In the genomic region with DNA sequence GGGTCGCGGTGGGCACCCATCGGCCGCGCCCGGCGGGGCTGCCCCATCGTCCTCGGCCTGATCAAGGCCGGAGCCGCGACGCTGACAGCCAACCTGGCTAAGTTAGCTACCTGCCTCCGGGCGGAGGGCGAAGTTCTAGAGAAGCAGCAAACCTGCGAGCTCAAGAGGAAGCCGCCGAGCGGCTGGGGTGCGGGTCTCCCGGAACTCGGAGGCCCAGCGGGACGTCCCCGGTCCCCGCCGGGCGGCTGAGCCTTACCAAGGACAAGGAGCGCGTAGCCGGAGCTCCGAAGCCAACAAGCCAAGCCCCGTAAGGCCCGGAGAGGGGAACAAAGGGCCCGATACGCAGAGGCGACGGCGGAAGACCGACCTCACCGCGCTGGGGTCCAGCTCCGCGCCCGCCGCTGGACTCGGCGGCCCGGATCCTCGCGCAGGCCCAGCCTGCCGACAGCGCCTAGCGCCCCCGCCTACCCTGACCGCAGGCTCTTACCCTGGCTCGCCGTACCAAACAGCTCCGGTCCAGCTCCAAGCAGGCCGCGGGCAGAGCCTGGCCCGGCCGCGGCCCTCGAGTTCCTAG, we compare ENCODE assay signal across 8 mouse cellular contexts. TPM values are rescaled to one million over a fixed set of nuclear protein-coding genes. Genes with fewer than 3 reads are reported as not detected.
A peak's percentile ranks its signal among the peaks of the same experiment; 100 is the strongest.
DNase-seq lines count a peak whose midpoint lies in the region; ATAC-seq and TF ChIP-seq lines count a peak whose summit lies in the region.

No protein-coding gene starts in this region.

- peaks cover 47% of the 10 kb centered on the region for H3K79me3 ChIP-seq in C2C12 (ENCODE audit: low read depth)

- DNase-seq in adrenal gland, adult 8-10 months: peak; percentile 30
- no peak for DNase-seq in adrenal gland, adult 2 months
- peak; percentile 27 for DNase-seq in embryo, embryonic 11.5 days (ENCODE audit: low read depth, low spot score)
- DNase-seq in hindbrain, embryonic 11.5 days (ENCODE audit: low spot score): no peak
- DNase-seq in testis, postnatal 10 days (ENCODE audit: low spot score): peak; percentile 73

- H3K27me3 ChIP-seq in C2C12 (ENCODE audit: control insufficient read depth, insufficient read depth, insufficient read length): no peaks in the 10 kb centered on the region
- H3K27me3 ChIP-seq in hindbrain, embryonic 11.5 days (ENCODE audit: control insufficient read depth, insufficient read depth, low read length): no peaks in the 10 kb centered on the region
- no peaks in the 10 kb centered on the region for H3K27me3 ChIP-seq in limb, embryonic 15.5 days
- H3K27me3 ChIP-seq in midbrain, embryonic 16.5 days (ENCODE audit: control insufficient read depth, insufficient read depth, low read depth, low read length): no peaks in the 10 kb centered on the region

- H3K9me3 ChIP-seq in hindbrain, embryonic 11.5 days (ENCODE audit: control insufficient read depth, low read length): no peaks in the 10 kb centered on the region
- no peaks in the 10 kb centered on the region for H3K9me3 ChIP-seq in limb, embryonic 15.5 days
- no peaks in the 10 kb centered on the region for H3K9me3 ChIP-seq in midbrain, embryonic 16.5 days (replicated peaks; ENCODE audit: control insufficient read depth, low read length, poor library complexity, severe bottlenecking)

- peak overlapping the region; percentile 94 for H3K9ac ChIP-seq in hindbrain, embryonic 11.5 days (ENCODE audit: low read depth, low read length)
- peak overlapping the region; percentile 98 for H3K9ac ChIP-seq in limb, embryonic 15.5 days
- H3K9ac ChIP-seq in midbrain, embryonic 16.5 days (ENCODE audit: low read depth, low read length): peak overlapping the region; percentile 100

- H3K79me2 ChIP-seq in C2C12 (ENCODE audit: control insufficient read depth, insufficient read depth): peaks cover 69% of the 10 kb centered on the region

- peaks cover 19% of the 10 kb centered on the region for H3K36me3 ChIP-seq in C2C12 (ENCODE audit: control insufficient read depth, insufficient read depth)
- 0 out of 2 replicates have a peak, but pooled peaks cover 5% of the 10 kb centered on the region for H3K36me3 ChIP-seq in hindbrain, embryonic 11.5 days (ENCODE audit: control insufficient read depth, insufficient read depth, low read length)
- peaks cover 17% of the 10 kb centered on the region for H3K36me3 ChIP-seq in limb, embryonic 15.5 days
- 0 out of 2 replicates have a peak, but pooled peaks cover 7% of the 10 kb centered on the region for H3K36me3 ChIP-seq in midbrain, embryonic 16.5 days (ENCODE audit: control insufficient read depth, insufficient read depth, low read length)

- TF ChIP-seq CTCF in C2C12 (IDR thresholded peaks at IDR 0.05; ENCODE audit: control insufficient read depth, insufficient read depth, insufficient read length): no peak

- under 1% methylated on average over 51 of the region's 66 CpGs for WGBS in hindbrain, embryonic 11.5 days
- WGBS in limb, embryonic 15.5 days: under 1% methylated on average over 66 of the region's 66 CpGs
- under 1% methylated on average over 63 of the region's 66 CpGs for WGBS in midbrain, embryonic 16.5 days

- H3ac ChIP-seq in C2C12 (ENCODE audit: control insufficient read depth, insufficient read length, low read depth): peak overlapping the region; percentile 83

- ATAC-seq in hindbrain, embryonic 11.5 days (ENCODE audit: low FRiP score): peak; percentile 84
- no peak for ATAC-seq in limb, embryonic 15.5 days (ENCODE audit: insufficient number of reproducible peaks, low FRiP score, low TSS enrichment, low read depth)
- ATAC-seq in midbrain, embryonic 16.5 days: peak; percentile 21

- H3K4me1 ChIP-seq in hindbrain, embryonic 11.5 days (replicated peaks; ENCODE audit: control insufficient read depth, insufficient read depth, low read length): 0 out of 2 replicates have a peak, but pooled peaks cover 2% of the 10 kb centered on the region
- peaks cover 14% of the 10 kb centered on the region for H3K4me1 ChIP-seq in limb, embryonic 15.5 days
- H3K4me1 ChIP-seq in midbrain, embryonic 16.5 days (ENCODE audit: control insufficient read depth, insufficient read depth, low read length): peaks cover 21% of the 10 kb centered on the region

- peak overlapping the region; percentile 92 for H3K4me3 ChIP-seq in C2C12 (ENCODE audit: insufficient read depth, poor library complexity, severe bottlenecking)
- H3K4me3 ChIP-seq in hindbrain, embryonic 11.5 days (ENCODE audit: low read depth, low read length): peak overlapping the region; percentile 56
- H3K4me3 ChIP-seq in limb, embryonic 15.5 days: peak overlapping the region; percentile 91
- H3K4me3 ChIP-seq in midbrain, embryonic 16.5 days (ENCODE audit: low read depth, low read length): peak overlapping the region; percentile 96

- peak overlapping the region; percentile 99 for H3K27ac ChIP-seq in hindbrain, embryonic 11.5 days (ENCODE audit: low read depth, low read length)
- H3K27ac ChIP-seq in limb, embryonic 15.5 days: peak overlapping the region; percentile 99
- peak overlapping the region; percentile 98 for H3K27ac ChIP-seq in midbrain, embryonic 16.5 days (ENCODE audit: low read length)

- H3K4me2 ChIP-seq in hindbrain, embryonic 11.5 days (replicated peaks; ENCODE audit: low read depth, low read length): peak overlapping the region; percentile 74
- H3K4me2 ChIP-seq in limb, embryonic 15.5 days: peak overlapping the region; percentile 58
- H3K4me2 ChIP-seq in midbrain, embryonic 16.5 days (ENCODE audit: low read length): peak overlapping the region; percentile 71

TF ChIP-seq in C2C12, 6 proteins besides CTCF, POLR2A, EP300 and RAD21:
- TF ChIP-seq MYOD1 (IDR thresholded peaks at IDR 0.05; ENCODE audit: control insufficient read depth, insufficient read length, low read depth) (no peak), MYOG (IDR thresholded peaks at IDR 0.05; ENCODE audit: control insufficient read depth, extremely low read depth, insufficient read length) (no peak), FOSL1 (IDR thresholded peaks at IDR 0.05; ENCODE audit: insufficient read depth, low read length, poor library complexity, severe bottlenecking) (no peak), CEBPB (IDR thresholded peaks at IDR 0.05; ENCODE audit: low read depth) (no peak), MAX (IDR thresholded peaks at IDR 0.05) (no peak), USF1 (IDR thresholded peaks at IDR 0.05; ENCODE audit: low read depth) (no peak)

RNA-seq across cellular contexts. Expression of gene Hectd1, which starts 0.5 kb away (rescaled TPM):
- total RNA-seq in adrenal gland, adult 8-10 months (2022): 100 to 1,000 TPM in 1 of 4 experiments, 10 to 100 TPM in 3; 89.8 to 101 (median 93.6) TPM
- total RNA-seq in adrenal gland, adult 2 months (2021): 10 to 100 TPM; 70.7 to 81.7 TPM
- 6.3 and 8.0 TPM in 2 replicates for polyA plus RNA-seq in adrenal gland, adult 2 months (2012; rRNA removed)
- 17.4 TPM for polyA plus RNA-seq in C2C12 (2012; fragmentation: generic; extraction: Trizol)
- 35.0 and 44.5 TPM in 2 replicates for polyA plus RNA-seq in hindbrain, embryonic 11.5 days (2014; fragmentation: Nextera tagmentation; extraction: Ambion mirVana)
- polyA plus RNA-seq in limb, embryonic 15.5 days (2015; fragmentation: Nextera tagmentation; extraction: Ambion mirVana): 36.5 and 38.9 TPM in 2 replicates
- polyA plus RNA-seq in midbrain, embryonic 16.5 days (2015; fragmentation: Nextera tagmentation; extraction: Ambion mirVana): 34.1 and 36.2 TPM in 2 replicates

Comparison
In these comparisons a context has a peak if more than half of its experiments do, and no peak if none do; other contexts are left out.
1. DNase-seq: peak in adrenal gland, adult 8-10 months (single experiment), embryo, embryonic 11.5 days (single experiment) and testis, postnatal 10 days (single experiment); none in adrenal gland, adult 2 months (single experiment) and hindbrain, embryonic 11.5 days (single experiment).
2. Peak in every context shown above with its lines, with median percentiles within 50 percentile points of each other: H3K4me3 ChIP-seq, H3K27ac ChIP-seq, H3K4me2 ChIP-seq and H3K9ac ChIP-seq.